Mouse (Mus musculus) neutrophil, adult 59 days (primary cell): ENCODE results near the gene Mgat5. TPM values are rescaled to one million over a fixed set of nuclear protein-coding genes. Genes with fewer than 3 reads are reported as not detected.

Experiments used
- total RNA-seq, 2 experiments: library from RNA; stranded (reverse); gene quantifications; 1 replicate in 1 of 2; 2 replicates in 1 of 2; pipeline ENCODE4 v1.2.4; 2023

Gene Mgat5
- 10 to 100 TPM; 23.3 to 24.9 TPM for total RNA-seq

GRCm38 (mm10) chr1:127204817-127205485, at the start of gene Mgat5:
Gene Mgat5, plus strand, starts transcription at chr1:127205015.

